Mouse (Mus musculus): ENCODE measurements around the gene Gm49661.

Gene Gm49661

DNA sequence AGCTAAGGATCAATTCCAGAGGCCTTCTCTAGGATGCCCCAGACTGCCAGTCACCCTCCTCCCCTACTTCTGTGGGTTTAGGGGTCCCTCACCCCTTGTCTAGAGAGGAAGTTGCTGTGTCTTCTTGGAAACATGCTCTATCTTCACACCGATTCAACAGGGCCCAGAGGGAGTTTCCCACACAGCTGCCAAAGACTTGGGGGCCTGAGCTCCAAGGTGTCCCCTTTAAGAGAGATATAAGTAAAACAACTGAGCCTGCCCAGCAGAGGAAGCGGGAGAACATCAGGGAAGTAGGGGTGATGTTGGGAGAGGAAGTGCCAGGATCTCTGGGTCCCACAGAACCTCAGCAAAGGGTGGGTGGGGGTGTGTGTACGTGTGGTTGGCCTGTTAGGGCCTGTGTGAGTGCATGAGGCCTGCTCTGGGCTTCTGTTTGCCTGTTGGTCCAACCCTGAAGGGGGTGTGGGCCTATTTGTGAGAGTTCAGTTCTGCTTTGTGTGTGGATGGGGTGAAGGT, 13.3 kb upstream of the Gm49661 start:
- DNase-seq: no peak

DNA sequence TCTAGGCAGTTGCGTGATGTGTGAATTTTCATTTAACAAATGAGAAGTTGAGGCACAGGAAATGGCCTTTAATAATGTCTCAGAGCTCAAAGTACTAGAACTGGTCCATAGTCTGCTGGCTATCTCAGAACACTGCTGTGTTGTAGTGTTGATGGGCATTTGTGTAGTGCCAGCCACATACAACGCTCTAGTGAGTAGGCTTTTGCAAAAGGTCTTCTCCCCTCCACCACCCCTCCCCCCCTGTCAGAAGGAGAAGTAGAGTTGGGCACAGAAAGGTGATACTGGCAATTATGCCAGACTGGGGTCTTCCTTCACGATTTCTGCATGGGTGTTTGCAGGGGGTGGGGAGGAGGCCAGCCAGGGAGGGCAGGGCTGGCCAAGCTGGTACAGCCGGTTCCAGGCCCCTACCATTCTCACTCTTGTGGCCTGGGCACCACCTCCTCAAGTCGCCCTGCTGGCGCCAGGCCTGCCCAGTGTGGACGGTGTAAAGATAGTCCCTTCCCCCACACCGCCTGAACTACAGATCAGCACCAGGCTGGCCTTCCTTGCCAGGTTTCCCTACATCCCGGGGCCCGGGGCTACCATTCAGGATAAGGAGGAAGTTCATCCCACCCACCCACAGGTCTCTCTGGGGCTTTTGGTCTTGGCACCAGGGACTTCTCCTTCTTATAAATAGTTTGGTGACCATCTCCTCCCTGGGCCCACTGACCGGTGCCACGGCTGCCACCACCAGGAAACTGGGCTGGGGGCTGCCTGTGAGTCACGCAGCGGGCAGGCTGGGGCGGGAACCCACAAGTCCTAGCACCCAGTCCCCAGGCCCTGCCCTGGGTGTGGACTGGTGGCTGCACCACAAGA, 12.6 kb upstream of the Gm49661 start:
- no peak for DNase-seq

DNA sequence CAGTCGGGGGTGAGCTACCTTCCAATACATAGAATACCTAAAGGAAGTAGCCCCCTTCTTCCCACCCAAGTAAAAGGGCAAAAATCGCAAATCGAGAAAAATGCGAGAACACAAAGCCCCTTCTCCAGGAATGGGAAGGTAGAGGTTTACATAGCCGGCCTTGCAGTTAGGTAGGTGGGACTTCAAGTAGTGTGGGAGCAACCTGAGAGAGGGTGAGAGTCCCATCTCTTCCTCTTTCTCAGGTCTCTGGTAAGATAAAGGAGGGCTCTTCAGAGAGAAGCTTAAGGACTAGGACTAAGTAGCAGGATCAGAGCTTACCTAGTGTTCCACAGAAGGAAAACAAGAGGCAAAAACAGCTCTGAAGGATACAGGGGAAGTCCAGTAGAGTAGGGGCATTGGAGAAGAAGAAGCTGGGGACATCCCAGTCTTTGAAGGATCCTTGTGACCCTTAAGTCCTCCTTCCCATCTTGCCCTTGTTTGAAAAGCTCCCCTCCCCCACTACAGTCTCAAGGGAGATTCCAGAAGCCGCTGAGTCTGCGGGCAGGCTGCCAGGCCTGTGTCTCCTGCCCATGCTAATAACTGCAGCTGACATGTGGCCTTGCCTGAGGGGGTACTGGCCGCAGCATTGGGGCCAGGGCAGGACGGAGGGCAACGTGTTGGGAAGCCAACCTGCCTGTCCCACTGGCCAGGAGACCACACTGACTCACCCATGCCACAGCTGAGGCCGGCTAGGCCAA, 11.6 kb upstream of the Gm49661 start:
- DNase-seq: no peak

DNA sequence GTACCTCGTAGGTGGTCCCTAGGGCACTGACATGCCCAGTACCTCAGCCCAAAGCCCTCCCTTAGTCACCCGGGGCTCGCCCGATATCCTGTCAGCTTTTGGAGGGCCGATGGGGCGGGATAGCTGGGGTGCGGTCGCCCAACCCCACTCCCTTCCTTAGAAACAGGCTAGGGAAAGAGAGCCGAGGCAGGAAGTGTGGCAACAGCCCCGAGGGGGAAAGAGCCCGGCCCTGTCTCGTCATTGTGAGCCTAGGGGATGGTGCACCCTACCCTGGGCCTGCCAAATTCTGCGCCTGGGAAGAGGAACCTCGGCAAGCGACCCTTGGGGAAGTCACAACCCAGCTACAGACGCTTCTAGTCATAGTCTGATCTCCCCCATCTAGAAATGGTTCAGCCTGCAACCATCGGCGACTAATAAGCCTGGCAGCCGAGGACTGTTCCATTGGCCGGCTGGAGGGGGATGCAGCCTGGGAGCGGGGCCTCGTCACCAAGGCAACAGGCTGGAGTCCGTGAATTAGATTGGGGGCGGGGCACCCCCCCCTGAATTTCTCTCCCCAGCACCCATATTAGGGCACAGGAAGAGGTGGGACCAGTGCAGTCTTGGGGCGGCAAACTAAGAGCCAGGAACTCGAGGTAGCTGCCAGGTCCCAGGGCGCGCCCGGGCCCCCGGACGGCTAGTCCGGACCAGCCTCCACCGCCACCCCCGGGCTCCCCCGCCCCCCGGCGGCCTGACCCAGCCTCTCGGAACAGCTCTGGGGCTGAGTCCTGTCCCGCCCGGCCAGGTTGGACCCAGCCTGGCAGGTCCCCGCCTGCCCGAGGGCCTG, 10.6 kb upstream of the Gm49661 start:
- peak; percentile 91 for DNase-seq

DNA sequence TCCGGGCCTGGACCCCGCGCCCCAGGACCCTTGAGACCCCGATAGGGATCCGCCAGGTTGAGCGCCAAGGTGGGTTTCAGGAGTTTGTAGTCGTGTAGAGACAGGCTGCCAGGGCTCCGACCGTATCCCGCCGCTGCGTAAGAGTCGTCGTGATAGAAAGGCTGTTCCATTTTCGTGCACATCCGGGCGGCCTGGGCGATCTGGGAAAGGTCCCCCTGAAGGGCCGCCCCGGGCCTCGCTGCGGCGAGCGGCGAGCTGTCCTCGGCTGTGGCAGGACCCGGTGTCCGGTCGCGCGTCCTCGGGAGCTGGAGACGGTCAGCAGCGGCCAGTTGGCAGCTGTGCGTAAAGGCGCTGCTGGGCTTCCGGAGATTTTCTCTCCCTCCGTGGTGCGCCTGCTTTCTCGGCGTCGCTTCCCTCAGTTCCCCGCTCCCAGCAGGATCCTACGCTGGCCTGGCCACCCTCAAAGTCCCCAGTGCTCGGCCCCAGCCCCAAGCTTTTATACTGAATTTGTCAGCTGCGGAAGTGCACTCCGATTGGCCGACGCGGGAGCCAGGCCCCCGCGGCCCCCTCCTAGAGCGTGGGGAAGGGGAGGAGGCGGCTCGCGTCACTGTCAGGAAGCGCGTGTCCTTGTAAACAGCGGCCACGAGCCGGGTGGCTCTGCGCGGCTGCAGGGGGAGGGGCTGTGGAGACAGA, 9.2 kb upstream of the Gm49661 start, which contains the start of gene Junb:
Gene Junb (minus strand): TSS at position 471 of the 693 bp plus-strand sequence.
- peak; percentile 96 for DNase-seq

DNA sequence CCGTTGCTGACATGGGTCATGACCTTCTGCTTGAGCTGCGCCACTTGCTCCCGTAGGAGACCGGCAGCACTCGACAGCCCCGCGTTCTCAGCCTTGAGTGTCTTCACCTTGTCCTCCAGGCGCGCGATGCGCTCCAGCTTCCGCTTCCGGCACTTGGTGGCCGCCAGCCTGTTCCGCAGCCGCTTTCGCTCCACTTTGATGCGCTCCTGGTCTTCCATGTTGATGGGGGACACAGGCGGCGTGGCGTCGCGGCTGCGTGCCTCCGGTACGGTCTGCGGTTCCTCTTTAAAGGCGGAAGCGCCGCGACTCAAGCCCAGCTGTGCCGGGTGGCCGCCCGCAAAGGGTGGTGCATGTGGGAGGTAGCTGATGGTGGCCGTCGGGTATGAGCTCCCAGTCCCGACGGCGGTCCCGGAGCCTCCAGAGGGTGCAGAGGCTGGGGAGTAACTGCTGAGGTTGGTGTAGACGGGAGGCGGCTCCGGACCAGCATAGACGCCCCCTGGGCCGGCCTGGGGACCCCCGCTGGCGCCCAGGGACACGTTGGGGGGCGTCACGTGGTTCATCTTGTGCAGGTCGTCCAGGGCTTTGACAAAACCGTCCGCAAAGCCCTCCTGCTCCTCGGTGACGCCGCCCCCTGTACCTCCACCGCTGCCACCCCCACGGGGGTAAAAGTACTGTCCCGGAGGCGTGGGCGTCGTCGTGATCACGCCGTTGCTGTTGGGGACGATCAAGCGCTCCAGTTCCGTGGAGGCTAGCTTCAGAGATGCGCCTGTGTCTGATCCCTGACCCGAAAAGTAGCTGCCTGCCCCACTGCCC, 8.4 kb upstream of the Gm49661 start:
- DNase-seq: peak; percentile 69

DNA sequence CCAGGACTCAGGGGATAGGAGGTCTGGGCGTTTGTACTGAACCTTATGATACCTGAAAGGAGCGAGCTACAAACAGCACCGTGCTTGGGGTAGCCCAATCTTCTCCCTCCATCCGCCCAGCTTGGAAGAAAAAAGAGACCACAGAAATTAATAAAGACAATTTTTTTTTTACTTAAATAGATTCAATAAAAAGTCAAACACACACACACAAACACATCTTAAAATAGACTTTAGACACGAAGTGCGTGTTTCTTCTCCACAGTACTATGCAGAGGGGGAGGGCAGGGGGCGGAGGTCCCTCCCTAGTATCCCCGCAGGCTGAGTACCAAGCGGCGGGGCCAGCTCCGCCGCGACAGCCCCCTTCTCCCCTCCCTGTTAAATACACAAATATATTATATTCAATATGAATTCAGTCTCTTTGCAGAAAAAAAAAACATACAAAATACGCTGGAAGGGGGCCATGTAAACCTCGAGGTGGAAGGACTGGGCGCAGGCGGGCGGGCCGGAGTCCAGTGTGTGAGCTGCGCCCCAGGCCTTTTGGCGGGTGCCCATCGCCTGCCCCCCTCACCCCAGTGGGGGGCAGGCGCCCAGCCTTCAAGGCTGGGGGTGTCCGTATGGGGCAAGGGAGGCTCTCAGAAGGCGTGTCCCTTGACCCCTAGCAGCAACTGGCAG, 7.7 kb upstream of the Gm49661 start:
- no peak for DNase-seq

DNA sequence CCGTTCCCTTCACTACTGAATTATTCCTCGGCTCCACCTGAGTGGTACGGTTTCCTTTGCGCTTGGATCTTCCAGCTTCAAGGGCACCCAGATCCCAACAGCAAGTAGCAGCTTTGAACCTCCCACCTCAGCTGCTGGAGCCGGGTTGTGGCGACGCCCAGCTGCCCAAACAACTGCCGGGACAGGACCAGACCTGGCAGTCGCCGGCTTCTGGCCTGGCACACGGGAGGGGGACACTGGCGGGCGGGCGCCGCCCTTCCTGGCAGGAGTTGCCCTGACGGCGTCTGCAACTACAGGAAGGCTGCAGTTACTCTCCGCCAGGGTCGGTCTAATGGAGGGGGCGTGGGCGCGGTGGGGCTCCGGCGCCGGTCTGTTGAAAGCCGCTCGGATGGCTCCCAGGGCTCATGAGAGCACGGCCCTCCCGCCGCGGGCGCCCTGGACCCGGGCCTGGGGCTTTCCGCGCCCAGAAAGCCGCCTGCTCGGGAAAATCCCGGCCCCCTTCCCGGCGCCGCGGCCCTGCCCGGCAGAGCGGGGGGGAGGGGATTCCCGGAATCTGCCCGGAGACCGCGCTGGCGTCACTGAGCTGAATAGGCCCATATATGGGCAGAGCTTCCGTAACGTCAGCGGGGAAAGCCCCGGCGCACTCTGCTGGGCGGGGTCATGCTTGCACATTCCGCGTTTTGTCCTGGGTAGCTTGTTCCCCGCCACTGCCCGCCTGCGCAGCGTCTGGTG, 7.0 kb upstream of the Gm49661 start:
- peak; percentile 96 for DNase-seq

DNA sequence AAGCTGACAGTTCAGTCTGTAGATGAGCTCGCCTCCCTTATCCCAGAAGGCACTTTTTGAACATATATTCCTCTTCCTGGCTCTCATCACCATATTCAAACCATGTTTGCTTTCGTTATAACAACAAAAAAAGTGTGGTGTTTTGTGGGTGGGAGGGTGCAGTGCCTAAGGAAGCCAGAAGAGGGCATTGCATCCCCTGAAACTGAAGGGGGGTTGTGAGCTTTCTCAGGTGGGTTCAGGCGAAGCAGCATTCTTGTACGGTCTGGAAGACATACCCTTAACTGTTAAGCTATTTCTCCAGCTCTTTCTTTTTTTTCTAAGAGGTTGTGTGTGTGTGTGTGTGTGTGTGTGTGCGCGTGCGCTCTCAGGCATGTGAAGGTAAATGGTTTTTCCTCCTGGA, 6.2 kb upstream of the Gm49661 start:
- DNase-seq: peak; percentile 54

DNA sequence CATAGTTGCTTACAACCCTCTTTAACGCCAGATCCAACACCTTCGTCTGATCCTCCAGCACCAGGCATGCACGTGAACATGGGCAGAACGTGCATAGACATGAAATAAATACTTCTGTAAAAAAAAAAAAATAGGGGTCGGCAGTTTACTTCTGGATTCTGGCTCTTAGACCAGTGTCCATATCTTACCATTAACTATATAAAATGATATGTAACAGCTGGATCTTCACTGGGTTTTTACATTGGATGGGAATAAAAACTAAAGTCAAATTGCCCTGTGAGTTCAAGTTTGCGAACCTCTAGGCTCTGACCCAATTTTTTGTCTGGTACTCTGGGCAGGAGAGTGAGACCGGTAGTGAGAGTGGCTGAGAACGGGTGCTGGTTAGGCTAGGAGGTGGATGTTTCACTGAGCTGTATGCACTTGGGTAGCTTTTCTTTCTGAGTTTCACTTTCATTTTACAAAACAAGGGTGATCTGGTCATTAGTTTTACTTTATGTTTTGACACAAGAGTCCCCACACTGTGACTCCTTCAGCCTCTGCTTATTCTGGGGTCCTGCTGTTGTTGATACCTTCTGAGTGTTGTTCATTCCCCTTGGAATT, 5.4 kb upstream of the Gm49661 start:
- DNase-seq: no peak

DNA sequence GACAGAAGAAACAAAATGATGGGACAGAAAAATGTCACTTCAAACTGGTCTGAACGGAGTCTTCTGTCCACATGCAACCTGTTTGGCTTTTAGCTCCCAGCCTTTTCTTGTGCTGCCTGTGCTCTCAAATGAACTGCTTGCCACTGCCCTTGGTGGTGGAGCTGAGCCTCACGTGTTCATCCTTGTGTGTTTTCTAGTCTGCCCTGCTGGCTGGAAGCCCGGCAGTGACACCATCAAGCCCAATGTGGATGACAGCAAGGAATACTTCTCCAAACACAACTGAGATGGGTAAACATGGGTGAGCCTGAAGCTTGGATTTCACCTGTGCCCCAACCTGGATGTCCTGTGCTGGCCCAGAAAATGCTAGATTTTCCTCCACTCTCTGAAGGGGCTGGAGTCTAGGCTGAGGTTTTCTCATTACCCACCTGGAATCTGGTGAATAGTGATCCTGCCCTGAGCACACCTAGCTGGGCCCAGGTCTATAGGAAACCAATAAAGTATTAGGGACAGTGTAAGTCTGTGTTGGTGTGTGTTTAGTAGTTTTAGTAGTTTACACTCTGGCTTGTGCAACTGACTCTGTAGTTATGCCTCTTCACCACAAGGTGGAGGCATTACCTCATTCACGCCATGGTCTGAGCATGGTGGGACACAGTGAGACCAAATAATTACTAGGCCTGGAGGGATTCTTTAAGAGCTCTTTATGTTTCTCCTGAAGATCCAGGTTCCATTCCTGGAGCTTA, 4.7 kb upstream of the Gm49661 start:
- DNase-seq: peak; percentile 48

DNA sequence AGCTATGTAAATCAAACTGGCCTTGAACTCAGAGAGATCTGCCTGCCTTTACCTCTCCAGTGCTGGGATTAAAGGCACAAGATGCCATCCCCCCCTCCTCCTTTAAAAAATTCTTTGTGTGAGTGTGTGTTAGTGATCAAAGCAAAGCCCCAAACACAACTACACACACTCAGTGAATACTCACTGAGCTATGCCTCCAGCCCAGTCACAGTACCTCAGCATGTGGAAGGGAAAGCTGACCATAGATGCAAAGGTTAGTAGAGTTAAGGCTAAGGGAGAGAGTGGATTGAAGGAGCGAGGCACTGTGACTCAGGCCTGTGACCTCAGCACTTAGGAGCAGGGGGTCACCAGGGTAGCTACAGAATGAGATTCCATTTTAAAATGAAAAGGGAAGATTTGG, 3.8 kb upstream of the Gm49661 start:
- DNase-seq: no peak

DNA sequence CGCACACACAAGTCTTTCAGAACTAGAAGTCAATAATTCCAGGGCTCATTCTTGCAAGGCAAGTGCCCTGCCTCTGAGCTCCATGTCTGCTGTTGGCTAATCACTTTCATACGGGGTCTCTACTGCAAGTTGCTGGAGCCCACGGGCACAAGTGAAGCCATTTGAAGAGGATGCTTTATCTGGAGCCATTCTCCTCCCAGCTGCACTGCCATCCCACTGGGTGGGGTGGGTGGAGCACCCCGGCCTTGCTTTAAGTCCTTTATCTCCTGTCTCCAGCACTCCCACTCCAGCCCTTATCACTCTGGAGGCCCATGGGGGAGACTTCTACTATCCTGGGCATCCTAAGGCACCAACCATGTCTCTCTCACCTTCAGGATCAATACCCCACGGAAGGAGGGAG, 1.7 kb upstream of the Gm49661 start:
- DNase-seq: no peak

DNA sequence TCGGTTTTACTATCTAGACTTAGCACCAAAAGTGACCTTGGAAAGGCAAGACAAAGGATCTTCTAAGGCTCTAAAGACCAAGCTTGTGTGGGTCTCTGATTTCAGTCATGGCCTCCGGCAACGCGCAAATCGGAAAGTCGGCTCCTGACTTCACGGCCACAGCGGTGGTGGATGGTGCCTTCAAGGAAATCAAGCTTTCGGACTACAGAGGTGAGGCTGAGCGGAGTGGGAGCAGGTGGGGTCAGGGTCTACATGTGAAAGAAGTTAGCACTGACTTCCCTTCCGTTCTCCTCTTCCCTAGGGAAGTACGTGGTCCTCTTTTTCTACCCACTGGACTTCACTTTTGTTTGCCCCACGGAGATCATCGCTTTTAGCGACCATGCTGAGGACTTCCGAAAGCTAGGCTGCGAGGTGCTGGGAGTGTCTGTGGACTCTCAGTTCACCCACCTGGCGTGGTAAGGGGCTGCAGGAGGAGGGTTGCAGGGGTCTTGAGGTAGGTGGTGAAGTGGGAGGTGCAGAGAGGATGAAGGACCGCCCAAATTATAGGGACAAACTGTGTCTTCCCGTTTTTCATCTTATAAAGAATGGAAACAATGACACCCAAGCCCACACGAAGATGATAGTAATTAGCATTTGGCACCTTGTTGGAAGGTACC, 1.0 kb upstream of the Gm49661 start:
- no peak for DNase-seq

DNA sequence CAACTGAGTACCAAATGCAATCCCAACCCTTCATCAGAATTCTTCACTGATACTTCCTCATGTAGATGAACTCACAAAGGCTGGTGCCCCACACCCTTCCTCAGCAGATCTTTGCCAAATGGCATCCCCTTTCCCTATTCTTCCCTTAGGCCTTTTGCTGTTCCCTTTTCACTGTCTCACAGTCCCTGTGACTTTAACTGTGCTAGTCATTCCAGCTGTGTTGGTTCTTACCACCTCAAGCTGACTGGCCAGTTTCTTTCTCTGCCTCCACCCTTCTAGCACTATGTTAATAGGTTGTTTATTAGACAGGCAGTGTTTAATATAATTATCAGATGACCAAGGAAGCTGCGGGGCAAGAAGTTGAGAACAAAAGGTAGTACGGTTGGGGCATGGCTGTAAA, 583 bp downstream of the Gm49661 start:
- no peak for DNase-seq

DNA sequence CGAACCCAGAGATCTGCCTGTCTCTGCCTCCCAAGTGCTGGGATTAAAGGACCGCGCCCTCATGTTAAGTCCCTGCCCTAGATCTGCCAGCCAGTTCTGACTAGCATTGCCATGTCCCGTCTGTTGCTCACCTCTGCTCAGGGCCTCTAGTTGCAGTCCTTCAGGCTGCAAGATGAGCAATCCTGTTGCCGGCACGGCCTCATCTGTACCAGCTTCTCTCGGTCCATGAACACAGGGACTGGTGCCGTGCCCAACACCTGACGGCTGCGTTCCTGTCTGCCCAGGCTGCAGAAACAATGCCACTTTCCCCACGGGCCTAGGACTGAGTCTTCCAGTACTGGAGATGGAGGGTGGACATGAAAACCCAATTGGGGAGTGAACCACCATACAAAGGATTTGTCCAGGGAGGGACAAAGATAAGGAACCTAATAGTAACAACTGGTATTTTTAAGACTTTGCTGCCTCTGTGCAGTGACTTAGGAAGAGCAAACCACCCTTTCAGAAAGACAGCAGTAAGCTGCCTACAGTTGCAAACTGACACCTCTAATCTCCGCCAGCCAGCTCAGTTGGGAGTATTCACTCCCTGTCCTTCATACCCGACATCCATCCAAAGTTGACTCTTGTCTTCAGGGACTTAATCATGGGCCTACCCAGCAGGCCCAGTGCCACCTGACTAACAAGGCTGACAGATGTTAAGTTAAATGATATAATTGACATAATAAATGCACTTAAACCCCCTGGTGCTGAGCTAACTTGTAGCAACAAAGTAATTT, 1.5 kb downstream of the Gm49661 start:
- DNase-seq: no peak

DNA sequence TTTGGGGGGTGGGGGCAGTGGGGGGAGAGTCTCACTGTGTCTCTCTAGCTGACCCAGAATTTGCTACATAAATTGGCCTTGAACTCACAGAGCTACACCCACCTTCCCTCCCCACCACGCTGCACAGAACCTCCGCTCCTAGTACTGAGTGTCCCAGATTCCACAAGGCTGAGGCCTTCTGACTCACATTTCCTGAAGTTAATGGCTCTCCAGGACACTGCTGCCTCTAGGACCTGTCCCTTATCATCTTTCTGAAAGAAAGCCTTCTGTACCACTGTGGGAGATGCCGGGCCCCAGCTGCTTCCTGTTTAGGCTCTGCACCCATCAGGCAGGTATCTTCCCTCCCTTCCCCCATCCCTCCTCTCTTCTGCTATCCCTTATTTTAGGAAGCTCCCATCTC, 2.6 kb downstream of the Gm49661 start:
- DNase-seq: no peak

All from right cerebral cortex, postnatal 25 days (tissue).